Mouse (Mus musculus): ENCODE results near the gene Magi1.
A peak's percentile ranks its signal among the peaks of the same experiment; 100 is the strongest.

The Magi1 gene

DNA sequence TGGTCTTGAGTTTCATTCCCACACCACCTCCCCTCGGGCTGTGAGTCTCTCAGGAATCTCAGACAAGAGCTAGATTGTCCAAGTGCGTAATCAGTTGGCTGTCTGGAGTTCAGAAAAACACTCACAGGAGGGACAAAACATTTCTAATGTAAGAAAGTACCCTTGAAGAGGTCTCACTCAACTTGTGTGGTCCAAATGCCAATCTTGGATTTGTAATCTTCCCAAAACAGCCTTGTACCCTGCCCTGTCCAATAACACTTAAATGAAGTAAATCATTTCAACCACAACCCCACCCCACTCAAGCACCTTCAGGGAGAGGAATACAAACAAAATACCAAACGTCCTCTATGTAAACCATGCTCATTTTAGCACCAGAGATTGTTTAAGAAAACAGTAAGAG, 82.8 kb downstream of the Magi1 start:
- DNase-seq = no peak

DNA sequence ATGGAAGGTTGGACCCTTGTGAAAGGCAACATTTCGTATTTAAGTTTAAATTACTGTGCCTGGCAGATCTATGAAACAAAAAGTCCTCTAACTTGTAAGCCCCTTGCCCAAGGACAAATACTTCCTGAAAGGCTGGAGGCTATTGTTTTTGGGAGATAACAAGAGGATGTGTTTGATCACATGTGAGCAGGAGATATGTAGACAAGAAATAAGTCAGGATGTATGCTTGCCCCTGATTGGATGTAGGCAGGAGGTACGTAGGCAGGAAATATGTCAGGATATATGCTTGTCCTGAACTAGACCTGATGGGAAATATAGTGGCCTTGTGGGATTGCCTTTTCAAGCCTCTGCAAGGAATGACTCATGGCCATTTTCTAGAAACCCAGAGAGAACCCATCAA, 84.0 kb downstream of the Magi1 start:
- no peak for DNase-seq

DNA sequence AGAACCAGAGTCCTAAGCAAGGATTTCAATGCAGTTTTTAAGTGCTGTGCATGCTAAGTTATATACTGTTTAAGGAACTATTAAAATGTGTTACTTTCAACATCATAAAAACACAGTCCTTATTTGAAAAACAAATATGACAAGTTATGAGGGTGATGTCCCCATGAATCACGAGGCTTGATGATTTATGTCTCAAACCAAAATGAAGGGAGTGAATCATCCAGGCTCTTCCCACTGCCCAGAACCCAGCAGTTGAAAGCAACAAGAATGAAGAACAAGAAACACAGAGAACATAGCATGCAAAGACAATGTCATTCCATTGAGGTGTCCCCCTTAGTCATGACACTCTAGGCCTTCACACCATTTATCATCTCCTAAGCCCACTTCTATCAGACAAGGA, 85.9 kb downstream of the Magi1 start:
- DNase-seq = no peak

DNA sequence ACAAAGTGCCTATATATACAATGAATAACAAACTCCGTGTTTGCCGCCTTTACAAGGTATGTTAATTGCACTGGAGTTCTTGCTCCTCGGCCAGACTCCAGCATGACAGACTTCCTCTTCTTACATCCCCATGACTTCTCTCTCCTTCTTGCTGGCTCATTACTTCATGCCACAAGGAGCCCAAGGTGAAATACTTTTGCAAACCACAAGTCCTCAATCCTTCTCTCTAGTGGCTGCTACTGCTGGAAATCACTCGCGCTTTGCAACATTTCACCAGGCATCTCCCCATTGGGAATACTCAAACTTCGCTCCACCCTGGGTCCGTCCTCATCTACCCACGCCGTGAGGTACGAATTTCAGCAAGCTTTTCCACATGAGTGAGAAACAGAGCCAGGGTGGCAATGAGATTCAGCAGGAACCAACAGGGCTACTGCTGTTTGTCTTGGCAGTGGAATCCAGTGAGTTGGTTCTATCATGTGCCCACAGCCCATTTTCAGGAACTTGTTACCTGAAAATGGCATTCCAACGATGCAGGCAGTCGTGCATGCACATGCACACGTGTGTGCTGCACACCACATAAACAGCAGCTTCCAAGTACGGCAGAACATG, 88.3 kb downstream of the Magi1 start:
- no peak for DNase-seq

DNA sequence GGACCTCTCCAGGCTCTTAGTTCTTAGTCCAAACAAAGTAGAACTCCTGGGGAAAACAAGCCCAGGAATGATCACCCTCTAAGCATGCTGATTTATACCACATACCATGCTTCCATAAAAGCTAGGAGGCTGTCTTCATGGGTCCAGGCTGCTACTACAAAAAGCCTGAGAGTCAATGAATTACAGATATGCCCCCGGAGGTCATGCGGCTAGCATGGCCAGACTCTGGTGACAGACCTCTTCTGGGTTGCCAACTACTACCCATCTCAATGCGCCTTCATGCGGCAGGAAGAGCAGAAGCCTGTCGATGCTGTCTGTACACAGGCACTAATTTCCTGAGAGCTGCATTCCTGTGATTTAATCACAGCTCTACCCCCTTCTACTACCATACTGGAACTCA, 92.9 kb downstream of the Magi1 start:
- DNase-seq = no peak

DNA sequence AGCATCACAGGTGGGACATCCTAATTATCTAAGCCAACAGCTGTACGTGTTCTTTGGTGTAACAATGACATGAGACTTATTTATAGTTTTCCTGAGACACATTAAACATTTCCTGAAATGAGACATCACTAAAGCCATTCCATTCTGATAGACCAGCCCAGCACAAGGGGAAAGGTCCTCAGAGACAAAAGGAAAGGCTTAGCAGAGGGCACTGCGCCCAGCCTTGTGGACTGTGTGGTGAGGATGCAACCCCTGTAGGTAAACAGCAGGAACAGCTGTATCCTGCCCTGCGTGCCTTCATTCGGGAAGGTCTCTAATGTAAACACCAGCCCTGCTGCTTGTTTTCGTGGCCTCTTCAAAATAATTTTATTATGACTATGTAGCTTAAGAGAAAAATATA, 94.3 kb downstream of the Magi1 start:
- no peak for DNase-seq

DNA sequence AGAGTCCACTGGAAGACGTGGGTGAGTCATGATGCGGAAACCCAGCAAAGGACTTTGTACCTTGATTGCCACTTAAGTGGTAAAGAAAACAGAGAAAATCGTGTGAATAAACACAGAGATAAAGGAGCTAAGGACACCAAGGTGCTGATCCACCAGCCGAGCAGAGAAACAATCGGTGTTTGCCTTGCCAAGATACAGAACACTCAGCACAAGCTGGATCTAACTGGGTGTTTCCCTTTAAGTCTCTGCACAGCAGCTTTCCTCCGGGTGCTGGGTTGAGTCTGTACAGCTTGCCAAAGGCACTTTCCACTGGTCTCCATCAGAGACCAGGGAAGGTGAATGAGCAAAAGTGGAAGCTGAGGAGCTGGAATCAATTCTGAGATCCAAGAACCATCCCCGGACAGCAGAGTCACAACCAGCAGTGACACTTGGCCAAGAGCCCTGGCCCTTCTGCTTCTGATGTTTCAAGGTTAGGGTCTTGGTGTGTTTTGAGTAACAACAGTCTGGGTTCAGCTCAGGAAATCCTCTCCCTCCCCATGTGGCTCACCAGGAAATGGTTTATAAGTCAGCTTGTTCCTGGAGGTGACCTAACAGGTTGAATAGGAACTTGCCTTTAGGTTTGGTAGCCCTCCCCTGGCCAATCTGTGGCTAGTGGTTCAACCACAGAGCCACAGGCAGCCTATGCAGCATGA, 96.9 kb downstream of the Magi1 start:
- no peak for DNase-seq

DNA sequence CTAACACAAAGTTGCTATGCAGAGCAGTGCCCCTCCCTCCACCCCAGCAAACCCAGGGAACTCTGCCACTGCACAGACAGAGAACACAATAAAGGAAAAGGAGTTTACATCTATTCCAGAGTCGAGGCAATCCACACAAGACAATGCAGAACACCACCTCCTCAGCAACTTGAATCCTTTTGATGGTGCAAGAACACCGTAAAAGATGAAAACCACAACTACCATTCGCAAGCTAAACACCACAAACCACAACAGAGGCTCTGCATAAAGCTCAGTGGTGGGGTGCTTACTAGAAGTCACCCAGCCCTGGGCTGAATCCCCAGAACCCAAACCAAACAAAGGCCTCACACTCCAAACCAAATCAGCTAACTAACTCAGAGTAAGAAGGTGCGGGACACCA, 99.4 kb downstream of the Magi1 start:
- no peak for DNase-seq

DNA sequence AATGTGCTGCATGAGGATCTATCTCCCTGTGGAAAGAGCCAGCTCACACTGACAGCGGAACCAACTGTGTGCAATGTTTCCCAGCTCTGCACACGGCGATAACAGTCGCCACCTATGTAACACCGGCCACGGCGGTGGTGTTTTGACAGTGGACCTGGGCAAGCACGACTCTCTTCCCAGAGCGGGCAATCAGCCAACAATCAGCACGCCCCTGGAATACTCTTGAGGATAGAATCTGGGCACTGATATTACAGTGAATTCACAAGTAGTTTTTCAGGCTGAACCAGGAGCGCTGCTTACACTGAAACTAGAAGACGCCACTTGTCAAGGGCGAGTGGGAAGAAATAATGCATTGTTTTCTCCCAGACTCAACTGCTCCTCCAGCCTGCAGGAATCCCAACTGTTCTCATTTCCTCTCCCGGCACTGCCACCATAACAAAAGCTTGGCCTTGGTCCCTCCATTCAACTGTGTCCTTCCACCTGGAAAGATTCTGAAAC, 100.3 kb downstream of the Magi1 start:
- peak; percentile 46 to 57 for DNase-seq

DNA sequence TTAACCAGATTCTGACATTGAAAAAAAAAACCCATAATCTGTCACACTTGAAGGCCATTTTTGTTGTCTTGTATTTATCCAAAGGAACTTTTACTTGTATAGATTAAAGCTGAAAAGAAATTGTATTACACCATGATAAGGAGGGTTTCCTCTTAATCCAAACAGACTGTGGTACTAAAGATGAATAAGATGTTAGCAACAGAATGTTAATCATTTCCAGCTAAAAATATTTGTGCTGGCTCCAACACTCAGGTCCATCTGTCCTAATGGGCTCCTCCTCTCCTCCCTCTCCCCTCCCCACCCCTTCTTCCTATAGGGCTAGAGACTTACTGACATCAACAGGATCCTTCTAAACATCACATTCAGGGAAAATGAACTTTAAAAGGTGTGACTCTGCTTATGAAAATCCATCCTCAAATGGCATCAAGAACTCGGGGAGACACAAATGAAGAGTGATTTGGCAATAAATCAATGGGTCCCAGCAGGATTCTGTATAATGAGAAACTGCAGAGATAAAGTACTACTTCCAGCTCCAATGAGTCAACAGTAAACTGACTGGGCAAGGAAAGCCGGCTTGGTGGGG, 102.0 kb downstream of the Magi1 start:
- DNase-seq = no peak

DNA sequence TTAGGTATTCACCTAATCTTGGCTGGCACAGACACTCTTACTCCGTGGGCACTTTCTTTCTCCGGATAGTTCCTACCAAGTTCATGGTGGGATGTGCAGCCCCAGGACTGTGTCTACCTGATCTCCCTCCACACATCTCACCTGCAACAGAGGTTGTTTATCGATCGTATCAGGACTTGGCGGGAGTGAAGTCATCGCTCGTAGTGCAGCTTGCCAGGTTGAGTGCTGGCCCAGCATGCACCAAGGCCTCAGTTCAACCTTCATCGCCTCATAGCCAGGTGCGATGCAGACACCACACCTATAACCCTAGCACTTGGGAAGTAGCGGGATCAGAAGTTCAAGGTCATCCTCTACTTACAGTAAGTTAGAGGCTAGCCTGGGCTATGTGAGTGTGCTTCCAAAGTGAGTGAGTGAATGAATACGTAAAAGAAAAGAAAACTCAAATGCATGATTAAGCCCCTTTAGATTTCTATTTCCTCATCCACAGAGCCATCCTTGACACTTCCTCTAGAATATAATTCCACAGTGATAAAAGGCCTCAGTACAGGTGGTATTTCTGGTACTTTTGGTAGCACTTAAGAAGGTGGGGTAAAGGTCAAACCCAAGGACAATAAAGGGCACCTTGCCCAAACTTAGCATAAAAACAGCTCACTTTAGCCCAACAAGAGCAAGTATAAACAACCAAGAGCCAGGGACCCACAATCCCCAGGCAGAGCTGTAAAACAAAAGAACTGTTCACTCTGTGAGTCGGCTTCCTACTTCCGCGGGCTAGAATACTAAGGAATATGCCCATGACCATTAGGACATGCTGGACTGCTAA, 103.2 kb downstream of the Magi1 start:
- DNase-seq = no peak

DNA sequence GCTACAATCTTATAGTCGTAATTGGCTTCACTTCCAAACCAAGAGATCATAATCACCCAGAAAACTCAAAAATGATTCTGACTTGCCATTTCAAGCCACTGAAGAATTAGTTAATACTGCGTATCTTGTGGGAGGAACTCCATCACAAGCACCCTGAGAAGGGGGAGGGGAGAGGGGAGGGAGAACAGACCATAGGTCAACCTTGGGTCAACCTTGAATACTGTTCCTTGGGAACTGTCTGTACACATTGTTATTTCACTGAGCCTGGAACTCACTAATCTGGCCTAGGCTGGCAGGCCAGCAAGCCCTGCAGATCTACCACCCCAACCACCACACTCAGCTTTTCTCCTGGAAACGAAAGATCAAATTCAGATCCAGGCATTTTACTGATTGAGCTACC, 106.2 kb downstream of the Magi1 start:
- DNase-seq = no peak

DNA sequence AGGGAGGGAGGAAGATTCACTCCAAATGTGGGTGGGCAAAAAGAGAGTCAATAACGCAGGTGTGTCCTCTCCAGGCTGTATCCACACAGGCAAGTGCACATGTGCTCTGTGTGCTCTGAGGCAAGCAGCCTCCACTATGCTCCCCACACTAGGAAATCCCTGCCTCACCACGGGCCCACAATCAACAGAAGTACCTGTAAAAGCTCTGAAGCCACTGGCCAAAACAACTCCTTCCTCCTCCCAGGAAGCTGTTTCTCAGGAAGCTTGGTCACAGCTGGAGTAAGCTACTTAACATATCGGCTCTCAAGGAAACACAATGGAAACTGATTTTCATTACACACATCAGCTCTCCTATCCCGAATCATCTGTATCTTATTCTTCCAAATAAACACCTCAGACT, 107.0 kb downstream of the Magi1 start:
- no peak for DNase-seq

DNA sequence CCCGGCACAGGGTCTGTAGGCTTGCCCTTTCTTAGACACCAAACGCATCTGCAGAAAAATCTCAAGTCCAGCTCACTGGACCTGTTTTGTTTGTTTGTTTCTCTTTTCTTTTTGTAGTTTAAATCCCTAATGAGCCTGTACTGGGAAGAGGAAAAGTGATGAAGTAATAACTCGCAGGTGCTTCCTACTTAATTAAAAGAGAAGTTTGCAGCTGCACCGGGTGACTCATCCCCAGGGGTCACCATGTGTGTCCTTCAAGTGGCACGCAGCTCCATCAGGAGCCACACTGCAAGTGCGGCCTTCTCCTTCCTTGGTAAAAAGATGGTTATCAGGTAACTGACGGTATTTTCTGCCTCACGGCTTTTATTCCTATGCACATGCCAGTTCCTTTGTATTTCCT, 112.5 kb downstream of the Magi1 start:
- no peak for DNase-seq

DNA sequence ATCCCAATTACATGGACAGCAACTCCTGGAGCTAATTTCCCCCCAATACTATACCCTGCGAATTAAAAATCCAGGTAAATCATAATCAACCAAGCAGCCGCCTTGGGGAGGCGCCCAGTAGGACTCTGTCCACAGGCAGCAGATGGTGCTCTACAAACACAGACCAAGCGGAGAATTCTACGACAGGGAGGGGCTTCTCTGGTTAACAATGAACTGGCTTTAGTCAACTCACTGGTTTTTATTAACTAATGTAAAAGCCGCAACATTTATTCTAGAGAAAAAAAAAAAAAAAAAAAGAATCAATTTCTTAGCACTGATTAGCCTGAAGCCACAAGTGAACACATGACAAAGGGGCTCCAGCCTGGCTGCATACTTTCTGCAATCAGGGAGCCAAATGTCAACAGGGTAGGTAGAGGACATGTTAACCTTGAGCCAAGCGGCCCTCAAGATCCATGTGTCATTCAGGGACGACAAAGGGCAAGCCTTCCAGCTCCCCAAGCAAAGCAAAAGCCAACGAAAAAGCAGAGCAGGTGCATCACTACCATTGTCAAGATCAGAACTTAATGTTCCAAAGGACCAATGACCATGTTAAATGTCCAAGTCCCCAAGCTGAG, 114.0 kb downstream of the Magi1 start:
- DNase-seq = peak; percentile 22 to 39

DNA sequence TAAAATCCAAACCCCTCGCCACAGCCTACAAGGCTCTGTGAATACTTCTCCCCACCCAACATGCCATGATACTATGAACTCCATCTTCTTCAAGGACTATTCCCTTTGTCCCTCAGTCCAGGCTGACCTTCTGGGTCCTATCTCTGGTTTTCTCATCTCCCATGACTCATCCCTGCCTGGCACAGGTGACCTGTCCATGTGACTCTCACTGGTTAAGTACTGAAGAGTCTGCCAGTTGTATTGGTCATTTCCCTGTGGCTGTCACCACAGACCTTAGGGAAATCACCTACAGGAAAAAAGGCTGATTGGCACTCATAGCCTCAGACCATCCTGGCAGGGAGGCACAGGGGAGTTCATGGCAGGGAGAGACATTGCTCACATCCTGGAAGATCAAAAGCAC, 117.8 kb downstream of the Magi1 start:
- DNase-seq = no peak

DNA sequence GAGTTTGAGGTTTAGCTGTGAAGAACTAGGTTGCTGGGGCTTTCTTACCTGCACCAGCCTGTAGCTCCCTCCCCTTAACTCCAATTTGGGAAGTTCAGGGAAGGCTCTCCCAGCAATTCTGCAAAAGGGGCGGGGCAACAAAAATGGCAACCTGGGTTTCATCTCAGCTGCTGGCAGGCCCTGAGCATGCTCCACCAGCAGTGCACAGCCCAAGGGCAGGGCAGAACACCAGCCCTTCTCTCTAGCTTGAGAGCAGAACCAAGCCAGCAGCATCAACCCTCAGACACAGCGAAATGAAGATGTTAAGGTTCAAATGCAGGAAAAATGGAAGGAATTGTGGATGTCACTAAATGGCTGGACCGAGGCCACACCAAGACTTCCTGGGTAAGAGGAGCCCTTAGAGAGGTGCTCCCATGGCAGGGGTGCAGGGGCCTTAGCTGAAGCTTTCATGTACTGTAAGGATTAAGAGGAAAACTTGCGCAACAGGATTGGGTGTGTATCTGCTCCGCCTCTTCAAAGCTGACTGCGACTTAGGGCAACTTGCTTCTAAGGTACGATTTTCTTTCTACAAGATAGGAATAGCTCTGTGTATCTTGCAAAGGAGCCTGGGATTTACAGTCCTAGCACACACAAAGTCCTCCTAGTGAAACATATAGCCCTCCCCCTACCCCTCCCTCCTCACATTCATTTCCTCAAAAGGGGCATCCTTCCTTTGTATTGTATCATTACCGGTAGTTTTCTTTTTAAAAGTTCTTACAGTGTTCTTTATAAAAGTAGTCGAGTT, 118.8 kb downstream of the Magi1 start:
- no peak for DNase-seq

DNA sequence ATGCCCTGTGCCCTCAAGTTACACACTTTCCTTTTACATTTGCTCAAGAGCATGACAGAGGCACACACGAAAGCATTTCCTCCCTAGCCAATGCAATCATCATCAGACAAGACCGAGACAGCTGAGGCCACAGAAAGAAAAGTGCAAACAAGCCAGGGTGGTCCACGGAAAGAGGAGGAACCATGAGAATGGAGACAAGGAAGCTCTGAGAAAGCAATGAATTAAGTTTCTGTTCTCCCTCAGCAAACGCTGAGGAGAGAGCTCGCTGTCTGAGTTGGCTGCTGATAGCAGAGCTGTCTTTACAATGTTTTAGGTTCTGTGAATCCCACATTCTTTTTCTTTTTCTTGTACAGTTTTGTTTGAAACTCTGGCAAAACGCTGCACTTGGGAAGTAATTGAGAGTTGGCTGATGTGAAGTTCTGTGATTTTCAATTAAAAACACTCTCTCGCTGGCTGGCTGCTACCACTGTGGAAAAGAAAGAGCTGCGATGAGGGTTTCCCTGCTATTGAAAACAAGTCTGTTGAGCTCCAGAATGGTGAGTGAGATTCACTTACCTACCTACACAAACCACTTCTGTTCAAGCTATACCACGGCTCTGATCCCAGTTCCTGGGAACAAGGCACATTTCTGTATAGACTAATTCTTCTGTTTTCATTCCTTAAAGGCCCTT, 120.3 kb downstream of the Magi1 start:
- no peak for DNase-seq

DNA sequence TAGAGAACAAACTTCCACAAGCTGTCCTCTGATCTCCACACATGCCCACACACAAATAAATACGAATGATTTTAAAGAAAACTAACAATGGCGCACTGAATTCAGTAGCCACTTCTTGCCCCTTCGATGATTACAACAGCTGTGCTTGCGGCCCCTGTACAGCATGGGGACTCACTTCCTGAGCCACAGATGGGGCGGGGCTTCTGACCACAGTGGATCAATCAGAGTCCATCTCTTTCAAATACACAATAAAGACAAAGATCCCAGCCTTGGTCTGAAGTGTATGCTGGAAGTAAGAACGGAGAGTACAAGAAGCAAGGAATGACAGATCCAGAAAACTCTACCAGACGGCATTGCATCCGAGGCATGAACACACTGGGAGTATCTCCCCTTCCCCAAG, 120.8 kb downstream of the Magi1 start:
- no peak for DNase-seq

DNA sequence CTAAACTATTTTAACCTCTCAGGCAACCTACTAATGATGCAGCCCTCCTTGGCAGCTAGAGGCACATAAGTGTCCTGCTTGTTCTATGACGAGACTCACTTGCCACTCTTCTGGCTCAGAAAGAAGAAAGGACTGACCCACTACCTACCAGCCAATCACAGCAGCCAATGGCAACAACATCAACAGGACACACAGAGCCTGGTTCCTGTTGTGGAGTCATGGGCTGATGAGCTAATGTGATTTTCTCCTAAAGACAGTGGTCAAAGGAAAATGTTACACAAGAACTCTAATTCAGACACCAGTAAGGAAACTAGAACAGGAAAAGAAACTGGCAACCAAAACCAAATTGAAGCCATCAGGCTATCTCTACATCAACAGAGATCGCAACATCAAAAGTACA, 124.5 kb downstream of the Magi1 start:
- DNase-seq = no peak

DNA sequence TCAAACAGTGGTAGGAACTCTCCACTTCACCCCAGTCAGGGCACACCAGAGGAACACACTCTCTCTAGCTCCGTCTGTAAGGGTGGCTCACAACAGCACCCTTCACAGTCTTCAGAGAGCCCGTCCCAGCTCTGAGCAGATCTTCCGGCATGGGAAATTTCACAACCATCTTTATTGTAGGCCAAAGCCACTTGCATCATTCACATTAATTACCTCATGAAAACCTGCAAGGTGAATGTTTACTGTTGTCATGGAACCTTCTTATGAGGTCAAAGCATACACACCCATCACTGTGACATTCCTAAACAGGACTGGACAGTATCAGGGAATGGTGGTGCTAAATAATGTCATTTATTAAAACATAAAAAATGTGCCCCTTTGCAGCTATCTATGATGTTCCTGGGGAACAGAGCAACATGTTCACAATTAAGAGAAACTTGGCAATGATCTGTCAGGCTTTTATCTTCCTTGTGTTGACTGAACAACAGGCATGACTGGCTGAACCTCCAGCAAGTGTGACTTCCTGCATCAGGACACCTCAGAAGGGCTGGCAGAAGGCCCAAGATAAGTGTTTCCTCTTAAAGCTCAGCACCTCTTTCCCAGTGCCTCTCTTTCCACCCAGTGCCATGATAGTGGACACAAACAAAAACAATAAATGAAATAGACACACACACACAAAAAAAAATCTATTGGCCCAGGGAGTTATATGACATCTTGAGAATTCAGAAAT, 125.4 kb downstream of the Magi1 start:
- DNase-seq = no peak
